Mouse (Mus musculus): ENCODE results near the gene H60b.
"Not testable (repeated sequence)": the region's sequence is repeated elsewhere in the genome, so short reads cannot be mapped to it uniquely, and the experiment has no call there.

GRCm38 (mm10) chr10:22167061-22167460 is 8.7 kb downstream of the H60b start:
- not testable (repeated sequence) for TF ChIP-seq TAL1 (conservative IDR thresholded peaks at IDR 0.05; ENCODE audit: low read depth, low read length); CTCF (IDR thresholded peaks at IDR 0.05; ENCODE audit: low read depth, low read length); GATA1 (IDR thresholded peaks at IDR 0.05; ENCODE audit: borderline replicate concordance, low read length); POLR2AphosphoS5 (IDR thresholded peaks at IDR 0.05; ENCODE audit: insufficient replicate concordance, low read depth, low read length)
